Mouse (Mus musculus) limb, embryonic 14.5 days (tissue): Measurements from ENCODE around the gene 1700034I23Rik. TPM values are rescaled to one million over a fixed set of nuclear protein-coding genes. Genes with fewer than 3 reads are reported as not detected.
A peak's percentile ranks its signal among the peaks of the same experiment; 100 is the strongest.
"Not testable (repeated sequence)": the region's sequence is repeated elsewhere in the genome, so short reads cannot be mapped to it uniquely, and the experiment has no call there.

Experiments used
- ATAC-seq: fragments of 200-750 bp; cut with Nextera tagmentation; 2 replicates; pipeline ENCODE4 v1.8.0; 2017; ENCODE audit warnings: low read depth, moderate number of reproducible peaks, moderate TSS enrichment; ENCODE audit not compliant: low FRiP score
- DNase-seq: peaks from one replicate; pipeline ENCODE4 v3.0.0-alpha.2; 2015; ENCODE audit warnings: low spot score
- H3K27ac ChIP-seq: fragments of 300-500 bp; sonication (generic); replicated peaks from 2 replicates; pipeline ENCODE4 v1.5.1; 2014; ENCODE audit warnings: low read depth, mild to moderate bottlenecking, low read length, moderate library complexity, mixed read lengths
- H3K27me3 ChIP-seq: fragments of 300-500 bp; sonication (generic); 2 replicates; pipeline ENCODE4 v1.6.1; 2014; ENCODE audit warnings: low read length, mixed read lengths; ENCODE audit not compliant: control insufficient read depth, insufficient read depth
- H3K36me3 ChIP-seq: fragments of 300-500 bp; sonication (generic); 2 replicates; pipeline ENCODE4 v1.6.1; 2014; ENCODE audit warnings: mild to moderate bottlenecking, low read length, moderate library complexity, mixed read lengths; ENCODE audit not compliant: control insufficient read depth, insufficient read depth
- H3K4me1 ChIP-seq: fragments of 300-500 bp; sonication (generic); 2 replicates; pipeline ENCODE4 v1.6.1; 2014; ENCODE audit warnings: antibody characterized with exemption, low read length, mixed read lengths; ENCODE audit not compliant: control insufficient read depth, insufficient read depth
- H3K4me2 ChIP-seq: fragments of 300-500 bp; sonication (generic); replicated peaks from 2 replicates; pipeline ENCODE4 v1.6.1; 2014; ENCODE audit warnings: low read depth, mild to moderate bottlenecking, low read length, moderate library complexity; ENCODE audit not compliant: severe bottlenecking
- H3K4me3 ChIP-seq: fragments of 300-500 bp; sonication (generic); replicated peaks from 2 replicates; pipeline ENCODE4 v1.5.1; 2014; ENCODE audit warnings: low read length
- H3K9ac ChIP-seq: fragments of 300-500 bp; sonication (generic); 2 replicates; pipeline ENCODE4 v1.6.1; 2014; ENCODE audit warnings: mild to moderate bottlenecking, low read depth, low read length, moderate library complexity; ENCODE audit not compliant: severe bottlenecking
- H3K9me3 ChIP-seq: fragments of 300-500 bp; sonication (generic); 2 replicates; pipeline ENCODE4 v1.6.1; 2016; ENCODE audit warnings: low read length; ENCODE audit not compliant: control insufficient read depth
- POLR2A ChIP-seq: fragments of 200-500 bp; IDR thresholded peaks from 2 replicates; pipeline ENCODE4 v1.8.0; 2012; ENCODE audit warnings: inconsistent platforms, mild to moderate bottlenecking, moderate library complexity, borderline replicate concordance; ENCODE audit not compliant: insufficient read depth, insufficient read length; ENCODE audit errors: extremely low read depth
- WGBS: fragments of 180-500 bp; shearing (Covaris S2); extraction: QIAGEN DNeasy Blood & Tissue Kit; methylation state at CpG from one replicate; pipeline ENCODE4 v1.1.7; 2014; 5-methylcytosine and 5-hydroxymethylcytosine counted together
- polyA plus RNA-seq, 2 experiments: library from polyadenylated mRNA; depleted of rRNA in 1 of 2; stranded (reverse) in 1 of 2; unstranded in 1 of 2; fragments of >200 nt; fragmentation: Nextera tagmentation in 1 of 2; extraction: Ambion mirVana in 1 of 2; gene quantifications; 2 replicates each; pipeline versions ENCODE4 v1.2.1 to v1.2.3; 2012 to 2014

Gene 1700034I23Rik
- polyA plus RNA-seq (2012; rRNA removed) (not detected in 2 replicates), polyA plus RNA-seq (2014; fragmentation: Nextera tagmentation; extraction: Ambion mirVana) (0.12 and 0.32 TPM in 2 replicates)

DNA sequence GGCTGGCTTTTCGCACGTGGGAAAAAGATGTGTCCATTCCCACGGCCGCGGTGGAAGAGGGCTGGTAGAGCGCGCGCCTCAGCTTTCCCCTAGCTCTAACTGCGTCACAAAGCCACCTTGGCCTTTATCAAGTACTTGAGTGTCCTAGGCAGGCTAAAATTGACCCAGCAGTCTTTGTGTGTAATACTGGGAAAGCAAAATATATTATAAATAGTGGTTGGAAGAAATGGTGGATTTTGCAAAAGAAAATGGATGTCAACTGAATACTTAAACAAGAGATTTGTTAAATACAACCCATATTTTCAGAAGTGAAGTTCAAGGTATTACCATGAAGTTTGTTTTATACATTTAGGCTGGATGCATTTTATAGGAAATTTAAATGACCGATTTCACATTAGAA, at the start of gene 1700034I23Rik:
1700034I23Rik (minus strand) TSS at position 101 of the 400 bp plus-strand sequence.
- not testable (repeated sequence) for H3K9ac ChIP-seq, H3K4me2 ChIP-seq, ATAC-seq, H3K4me3 ChIP-seq, H3K9me3 ChIP-seq, H3K4me1 ChIP-seq, DNase-seq, H3K36me3 ChIP-seq, H3K27me3 ChIP-seq, H3K27ac ChIP-seq
- WGBS: 92% methylated on average over 4 of the region's 10 CpGs

GRCm38 (mm10) chr3:40951365-40951764, 49.0 kb upstream of the 1700034I23Rik start:
- WGBS: 12% methylated on average over 7 of the region's 7 CpGs

DNA sequence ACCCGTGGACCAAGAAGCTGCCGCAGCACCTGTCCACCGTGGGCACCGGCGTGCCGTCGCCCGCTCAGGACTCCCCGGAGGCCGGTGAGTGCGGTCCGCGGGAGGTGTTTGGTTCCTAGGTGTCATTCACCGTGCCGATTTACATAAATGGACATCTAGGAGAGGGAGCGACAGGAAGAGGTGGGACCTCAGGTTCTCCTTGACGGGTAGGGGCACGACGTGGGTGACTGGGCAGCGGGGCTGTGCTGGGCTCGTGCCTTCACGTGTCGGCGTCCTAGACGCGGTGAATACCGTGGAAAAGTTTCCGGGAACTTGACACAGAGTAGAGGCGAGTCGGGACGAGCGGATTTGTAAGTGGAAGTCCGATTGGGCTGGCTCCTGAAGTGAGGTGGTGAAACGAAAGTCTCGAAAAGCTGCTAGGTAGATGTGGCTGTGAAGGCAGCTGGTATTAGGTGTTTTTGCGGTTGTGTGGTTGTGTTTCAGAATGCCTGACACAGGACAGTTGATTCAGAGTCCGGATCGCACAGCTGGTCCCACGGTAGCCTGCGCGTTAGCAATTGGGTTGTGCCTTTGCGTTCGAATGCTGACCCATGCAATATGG, 48.4 kb upstream of the 1700034I23Rik start:
- Histone ChIP-seq H3K4me2 (peak overlapping the region; percentile 99), H3K9ac (peak overlapping the region; percentile 64), H3K4me1 (no peaks in the 10 kb centered on the region), H3K27me3 (0 out of 2 replicates have a peak, but pooled peaks cover 13% of the 10 kb centered on the region), H3K36me3 (no peaks in the 10 kb centered on the region), H3K27ac (no peak overlapping the region), H3K9me3 (no peaks in the 10 kb centered on the region), H3K4me3 (peak overlapping the region; percentile 66)
- no peak for TF ChIP-seq POLR2A
- DNase-seq (peak; percentile 6), ATAC-seq (no peak)
- 3% methylated on average over 43 of the region's 43 CpGs for WGBS

More at GRCm38 (mm10) chr3:40951365-40951764, 49.0 kb upstream of the 1700034I23Rik start:
- DNase-seq (peak; percentile 27), ATAC-seq (no peak)
- TF ChIP-seq POLR2A: no peak
- no peaks in the 10 kb centered on the region for H3K9me3 ChIP-seq
- H3K27me3 ChIP-seq: 0 out of 2 replicates have a peak, but pooled peaks cover 13% of the 10 kb centered on the region
- no peak overlapping the region for H3K27ac ChIP-seq
- no peaks in the 10 kb centered on the region for H3K4me1 ChIP-seq
- H3K36me3 ChIP-seq: no peaks in the 10 kb centered on the region
- H3K9ac ChIP-seq: no peak overlapping the region
- H3K4me3 ChIP-seq: peak overlapping the region; percentile 66
- H3K4me2 ChIP-seq: peak overlapping the region; percentile 99

GRCm38 (mm10) chr3:40949903-40950600, 47.7 kb upstream of the 1700034I23Rik start:
- Histone ChIP-seq H3K4me1 (no peaks in the 10 kb centered on the region), H3K4me3 (peak overlapping the region; percentile 66), H3K27ac (no peak overlapping the region), H3K9me3 (no peaks in the 10 kb centered on the region), H3K4me2 (peak overlapping the region; percentile 99), H3K9ac (peak overlapping the region; percentile 64), H3K36me3 (no peaks in the 10 kb centered on the region), H3K27me3 (0 out of 2 replicates have a peak, but pooled peaks cover 13% of the 10 kb centered on the region)
- WGBS: 4% methylated on average over 53 of the region's 118 CpGs
- ATAC-seq: peak; percentile 56; the same call in 1 of the 2 replicates
- TF ChIP-seq POLR2A: no peak
- no peak for DNase-seq

- Histone ChIP-seq H3K4me3 (peak within 1 kb of the TSS; percentile 66), H3K27me3 (0 out of 2 replicates have a peak, but pooled peaks cover 13% of the 10 kb centered on the region), H3K9me3 (no peaks in the 10 kb centered on the region), H3K27ac (no peak within 1 kb of the TSS), H3K9ac (peak within 1 kb of the TSS; percentile 64), H3K36me3 (no peaks in the 10 kb centered on the region), H3K4me2 (peak within 1 kb of the TSS; percentile 99), H3K4me1 (no peaks in the 10 kb centered on the region)
- no peak for TF ChIP-seq POLR2A
- ATAC-seq (peak; percentile 96), DNase-seq (peak; percentile 95)
- WGBS: 3% methylated on average over 54 of the region's 66 CpGs
Measured at GRCm38 (mm10) chr3:40949170-40949902, 47.0 kb upstream of the 1700034I23Rik start, which contains the start of gene Larp1b. TSS of gene Larp1b (plus strand) at chr3:40949828.
